Mouse (Mus musculus) lung, adult 2 months (tissue): ENCODE measurements around the gene Pip4k2b.
"Not testable (repeated sequence)": the region's sequence is repeated elsewhere in the genome, so short reads cannot be mapped to it uniquely, and the experiment has no call there.

ENCODE experiments used
- CTCF ChIP-seq: fragments of 200-500 bp; IDR thresholded peaks from 2 replicates; pipeline ENCODE4 v1.5.1; 2011; ENCODE audit warnings: mild to moderate bottlenecking, low read length, control low read depth; ENCODE audit not compliant: insufficient read depth
- POLR2A ChIP-seq: fragments of 200-500 bp; IDR thresholded peaks from 2 replicates; pipeline ENCODE4 v1.6.1; 2011; ENCODE audit warnings: low read depth, mild to moderate bottlenecking, control low read depth, low read length, borderline replicate concordance; ENCODE audit errors: extremely low read depth

DNA sequence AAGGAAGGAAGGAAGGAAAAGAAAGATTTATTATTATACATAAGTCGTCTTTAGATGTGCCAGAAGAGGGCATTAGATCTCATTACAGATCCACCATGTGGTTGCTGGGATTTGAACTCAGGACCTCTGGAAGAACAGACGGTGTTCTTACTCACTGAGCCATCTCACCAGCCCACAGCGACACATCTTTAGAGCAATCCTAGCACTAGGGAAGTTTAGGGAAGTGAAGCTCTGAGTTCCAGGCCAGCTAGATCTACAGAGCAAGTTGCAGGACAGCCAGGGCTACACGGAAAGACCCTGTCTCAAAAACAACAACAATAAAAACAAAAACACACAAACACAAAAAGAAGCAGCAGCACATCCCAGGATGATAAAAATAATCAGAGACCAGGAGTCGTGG lies 9.7 kb downstream of the Pip4k2b start:
- TF ChIP-seq CTCF, POLR2A: not testable (repeated sequence)
